Mouse (Mus musculus): ENCODE data around the gene Dnal4.
A peak's percentile ranks its signal among the peaks of the same experiment; 100 is the strongest.

Gene Dnal4

GRCm38 (mm10) chr15:79763601-79764246 lies 13.9 kb downstream of the Dnal4 start:
- no peak for DNase-seq (ENCODE audit: low read depth)

GRCm38 (mm10) chr15:79763001-79763400 lies 14.6 kb downstream of the Dnal4 start:
- no peak for DNase-seq (ENCODE audit: low read depth)

- DNase-seq (ENCODE audit: low read depth): no peak
Observed at GRCm38 (mm10) chr15:79760956-79761355, 16.7 kb downstream of the Dnal4 start.

- DNase-seq (ENCODE audit: low read depth): no peak
Observed at GRCm38 (mm10) chr15:79757118-79757517, 20.5 kb downstream of the Dnal4 start.

GRCm38 (mm10) chr15:79755977-79756625 lies 21.5 kb downstream of the Dnal4 start:
- DNase-seq (ENCODE audit: low read depth): no peak

- no peak for DNase-seq (ENCODE audit: low read depth)
Observed at GRCm38 (mm10) chr15:79755176-79755575, 22.5 kb downstream of the Dnal4 start.

- no peak for DNase-seq (ENCODE audit: low read depth)
Observed at GRCm38 (mm10) chr15:79753873-79754272, 23.8 kb downstream of the Dnal4 start.

GRCm38 (mm10) chr15:79753420-79753752 lies 24.3 kb downstream of the Dnal4 start:
- no peak for DNase-seq (ENCODE audit: low read depth)

- no peak for DNase-seq (ENCODE audit: low read depth)
Observed at GRCm38 (mm10) chr15:79752742-79753419, 24.8 kb downstream of the Dnal4 start.

GRCm38 (mm10) chr15:79751772-79752171 lies 25.9 kb downstream of the Dnal4 start:
- no peak for DNase-seq (ENCODE audit: low read depth)

GRCm38 (mm10) chr15:79750266-79750665 lies 27.4 kb downstream of the Dnal4 start:
- DNase-seq (ENCODE audit: low read depth): no peak

GRCm38 (mm10) chr15:79749162-79749561 lies 28.5 kb downstream of the Dnal4 start:
- no peak for DNase-seq (ENCODE audit: low read depth)

- no peak for DNase-seq (ENCODE audit: low read depth)
Observed at GRCm38 (mm10) chr15:79747998-79748397, 29.7 kb downstream of the Dnal4 start.

GRCm38 (mm10) chr15:79745883-79746282 lies 31.8 kb downstream of the Dnal4 start:
- no peak for DNase-seq (ENCODE audit: low read depth)

GRCm38 (mm10) chr15:79745312-79745711 lies 32.3 kb downstream of the Dnal4 start:
- no peak for DNase-seq (ENCODE audit: low read depth)

GRCm38 (mm10) chr15:79744742-79745141 lies 32.9 kb downstream of the Dnal4 start:
- DNase-seq (ENCODE audit: low read depth): no peak

GRCm38 (mm10) chr15:79744001-79744400 lies 33.6 kb downstream of the Dnal4 start:
- no peak for DNase-seq (ENCODE audit: low read depth)

- no peak for DNase-seq (ENCODE audit: low read depth)
Observed at GRCm38 (mm10) chr15:79742706-79743023, 35.0 kb downstream of the Dnal4 start.

GRCm38 (mm10) chr15:79741921-79742705 lies 35.5 kb downstream of the Dnal4 start, which contains the start of gene Sun2:
TSS of gene Sun2 (minus strand) at chr15:79742536.
- peak; percentile 66 for DNase-seq (ENCODE audit: low read depth)

- DNase-seq (ENCODE audit: low read depth): no peak
Observed at GRCm38 (mm10) chr15:79741173-79741858, 36.3 kb downstream of the Dnal4 start.

GRCm38 (mm10) chr15:79740739-79741138 lies 36.9 kb downstream of the Dnal4 start:
- DNase-seq (ENCODE audit: low read depth): no peak

- DNase-seq (ENCODE audit: low read depth): no peak
Observed at GRCm38 (mm10) chr15:79734311-79734710, 43.3 kb downstream of the Dnal4 start.

Data from c-Kit-positive CD71-negative TER-119-negative erythroid progenitor cells, embryonic 14.5 days (primary cell).